Comparison of ENCODE assay signal across 20 mouse cellular contexts in the genomic region with DNA sequence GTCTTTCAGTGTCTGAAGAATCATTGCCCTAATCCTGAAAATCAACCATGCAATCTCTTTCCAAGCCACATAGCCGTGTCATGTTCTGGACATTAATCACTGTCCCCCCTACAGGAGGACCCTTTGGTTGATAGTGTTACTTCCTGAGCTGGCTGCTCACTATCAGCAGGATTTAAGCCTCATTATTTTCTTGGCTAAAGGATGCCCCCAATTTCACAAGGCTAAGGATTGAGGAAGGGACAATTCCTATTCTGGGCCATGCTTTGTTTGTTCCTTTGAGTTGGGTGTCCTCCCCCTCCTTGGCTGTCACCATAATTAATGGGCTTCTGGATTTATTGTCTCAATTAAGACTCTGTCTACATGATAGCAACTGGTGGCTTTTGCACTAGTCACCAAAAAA.
DNase-seq lines count a peak whose midpoint lies in the region; ATAC-seq and TF ChIP-seq lines count a peak whose summit lies in the region.
"Had no signal": no experiment of that assay in that cellular context is flagged by ENCODE, and none has a peak within 500 bp of the region (broad histone marks: within the 10 kb centered on the region; RNA-seq: fewer than 3 reads in every experiment).

No protein-coding gene starts in this region.

- peaks cover 9% of the 10 kb centered on the region; the same call in 1 of the 2 replicates for H3K4me1 ChIP-seq in kidney, adult 2 months (ENCODE audit: control insufficient read depth, insufficient read depth, low read length)
- no peaks in the 10 kb centered on the region for H3K4me1 ChIP-seq in neural tube, embryonic 11.5 days (ENCODE audit: control insufficient read depth, insufficient read depth, low read length)
- peaks cover 49% of the 10 kb centered on the region for H3K4me1 ChIP-seq in kidney, embryonic 15.5 days
- H3K4me1 ChIP-seq in neural tube, embryonic 14.5 days (ENCODE audit: control insufficient read depth, insufficient read depth, low read length), result no peaks in the 10 kb centered on the region

- H3K27ac ChIP-seq in kidney, adult 2 months (ENCODE audit: insufficient read depth, low read depth, low read length), result no peak overlapping the region
- H3K27ac ChIP-seq in neural tube, embryonic 11.5 days (ENCODE audit: low read depth, low read length), result no peak overlapping the region
- peak overlapping the region; percentile 90 for H3K27ac ChIP-seq in kidney, embryonic 15.5 days
- no peak overlapping the region for H3K27ac ChIP-seq in neural tube, embryonic 14.5 days (ENCODE audit: low read depth, low read length)
- H3K27ac ChIP-seq: heart, adult 2 months; layer of hippocampus, adult 2 months; left cerebral cortex, adult 2 months; neural tube, embryonic 13.5 days; stomach, postnatal 0 days had no signal

- H3K9me3 ChIP-seq in neural tube, embryonic 11.5 days (ENCODE audit: control insufficient read depth, low read length), result no peaks in the 10 kb centered on the region
- H3K9me3 ChIP-seq in kidney, embryonic 15.5 days (replicated peaks), result no peaks in the 10 kb centered on the region
- no peaks in the 10 kb centered on the region for H3K9me3 ChIP-seq in neural tube, embryonic 14.5 days (ENCODE audit: control insufficient read depth, low read length)
- H3K9me3 ChIP-seq: G1E; neural tube, embryonic 13.5 days had no signal

- WGBS in kidney, adult 2 months, result 33% methylated on average over 1 of the region's 1 CpGs
- WGBS in neural tube, embryonic 11.5 days, result 0% methylated on average over 1 of the region's 1 CpGs
- 5% methylated on average over 1 of the region's 1 CpGs for WGBS in kidney, embryonic 15.5 days
- WGBS in neural tube, embryonic 14.5 days, result 0% methylated on average over 1 of the region's 1 CpGs

- ATAC-seq in neural tube, embryonic 11.5 days (ENCODE audit: insufficient read depth, low FRiP score, low TSS enrichment), result peak; percentile 61
- ATAC-seq in kidney, embryonic 15.5 days (replicated peaks; ENCODE audit: low FRiP score), result peak; percentile 80
- peak; percentile 51; the same call in 1 of the 2 replicates for ATAC-seq in neural tube, embryonic 14.5 days (ENCODE audit: low read depth)
- ATAC-seq: forebrain, embryonic 16.5 days; midbrain, embryonic 16.5 days had no signal

- H3K4me3 ChIP-seq in kidney, adult 2 months (ENCODE audit: insufficient read depth, low read depth, low read length), result no peak overlapping the region
- H3K4me3 ChIP-seq in neural tube, embryonic 11.5 days (ENCODE audit: low read depth, low read length), result no peak overlapping the region
- H3K4me3 ChIP-seq in kidney, embryonic 15.5 days (replicated peaks), result no peak overlapping the region
- H3K4me3 ChIP-seq in neural tube, embryonic 14.5 days (ENCODE audit: low read depth, low read length), result no peak overlapping the region
- H3K4me3 ChIP-seq: heart, adult 2 months; layer of hippocampus, adult 2 months; left cerebral cortex, adult 2 months; neural tube, embryonic 13.5 days had no signal

- H3K4me2 ChIP-seq in neural tube, embryonic 11.5 days (ENCODE audit: low read depth), result no peak overlapping the region
- H3K4me2 ChIP-seq in kidney, embryonic 15.5 days, result no peak overlapping the region
- H3K4me2 ChIP-seq in neural tube, embryonic 14.5 days (ENCODE audit: low read depth, low read length), result no peak overlapping the region
- H3K4me2 ChIP-seq: neural tube, embryonic 13.5 days had no signal

- peak; percentile 70 for DNase-seq in kidney, adult 2 months
- DNase-seq in kidney, postnatal 25 days, result no peak
- peak; percentile 17 for DNase-seq in neural tube, embryonic 11.5 days (ENCODE audit: low spot score)
- no peak for DNase-seq in neural tube, embryonic 10.5 days (ENCODE audit: extremely low spot score, low spot score)
- DNase-seq in heart, postnatal 4 days, result no peak
- DNase-seq in cerebellum, postnatal 4 days (ENCODE audit: low spot score in 2 of 2), result no peak
- DNase-seq: adrenal gland, adult 8-10 months; cerebellum, adult 2 months; heart, adult 2 months; right cerebral cortex, adult 18-20 months; thymus, postnatal 14 days had no signal

- no peak overlapping the region for H3K9ac ChIP-seq in neural tube, embryonic 11.5 days (ENCODE audit: low read length)
- H3K9ac ChIP-seq in kidney, embryonic 15.5 days, result no peak overlapping the region
- no peak overlapping the region for H3K9ac ChIP-seq in neural tube, embryonic 14.5 days (replicated peaks; ENCODE audit: low read depth, low read length)
- H3K9ac ChIP-seq: neural tube, embryonic 13.5 days had no signal

- TF ChIP-seq POLR2A in kidney, adult 2 months (IDR thresholded peaks at IDR 0.05; ENCODE audit: low read depth, low read length), result no peak

- TF ChIP-seq CTCF in kidney, adult 2 months (conservative IDR thresholded peaks at IDR 0.05; ENCODE audit: insufficient read depth, insufficient read length, low read depth, low read length), result no peak

- no peaks in the 10 kb centered on the region for H3K36me3 ChIP-seq in kidney, adult 2 months (ENCODE audit: control insufficient read depth, insufficient read depth, low read length)
- H3K36me3 ChIP-seq in neural tube, embryonic 11.5 days (ENCODE audit: control insufficient read depth, insufficient read depth, low read length), result no peaks in the 10 kb centered on the region
- no peaks in the 10 kb centered on the region for H3K36me3 ChIP-seq in kidney, embryonic 15.5 days
- H3K36me3 ChIP-seq in neural tube, embryonic 14.5 days (ENCODE audit: control insufficient read depth, insufficient read depth, low read length), result no peaks in the 10 kb centered on the region
- H3K36me3 ChIP-seq: G1E; neural tube, embryonic 13.5 days had no signal

- no peaks in the 10 kb centered on the region for H3K27me3 ChIP-seq in kidney, adult 2 months (replicated peaks; ENCODE audit: control insufficient read depth, insufficient read depth, low read length)
- H3K27me3 ChIP-seq in neural tube, embryonic 11.5 days (ENCODE audit: control insufficient read depth, insufficient read depth, low read length), result peaks cover 4% of the 10 kb centered on the region; the same call in 1 of the 2 replicates
- H3K27me3 ChIP-seq in kidney, embryonic 15.5 days, result no peaks in the 10 kb centered on the region
- H3K27me3 ChIP-seq in neural tube, embryonic 14.5 days (ENCODE audit: control insufficient read depth, insufficient read depth, low read length), result no peaks in the 10 kb centered on the region

Comparison
In these comparisons a context has a peak if more than half of its experiments do, and no peak if none do; other contexts are left out.
1. DNase-seq: peak in kidney, adult 2 months (single experiment) and neural tube, embryonic 11.5 days (single experiment); none in kidney, postnatal 25 days (0 of 2), neural tube, embryonic 10.5 days (single experiment), heart, postnatal 4 days (single experiment) and cerebellum, postnatal 4 days (0 of 2).
2. Peak in every context shown above with its lines, with median percentiles within 50 percentile points of each other: ATAC-seq.